Mouse (Mus musculus) splenic B cell, adult 2 months (primary cell): ENCODE measurements at regions not wholly inside any gene's neighbourhood (a gene's known extent, or its start where the extent isn't known, plus 50 kb on each side); places are given as distances from the start of the nearest gene placed in this dataset.

Source experiments
- DNase-seq: peaks from one replicate; pipeline ENCODE4 v3.0.0-alpha.2; 2011; ENCODE audit warnings: low read depth, low spot score
- H3K27me3 ChIP-seq: 2 replicates; pipeline ENCODE4 v1.6.1; 2012; ENCODE audit warnings: mild to moderate bottlenecking, low read length, moderate library complexity, mixed read lengths; ENCODE audit not compliant: control insufficient read depth, poor library complexity, insufficient read depth, severe bottlenecking
- H3K36me3 ChIP-seq: 2 replicates; pipeline ENCODE4 v1.6.1; 2012; ENCODE audit warnings: mild to moderate bottlenecking, low read length, moderate library complexity, mixed read lengths; ENCODE audit not compliant: control insufficient read depth, poor library complexity, insufficient read depth, severe bottlenecking

GRCm38 (mm10) chr2:92691438-92691837, 91.9 kb downstream of the Chst1 start:
- no peak for DNase-seq
- Histone ChIP-seq H3K27me3 (no peaks in the 10 kb centered on the region), H3K36me3 (no peaks in the 10 kb centered on the region)

- Histone ChIP-seq H3K27me3 (no peaks in the 10 kb centered on the region), H3K36me3 (no peaks in the 10 kb centered on the region)
- no peak for DNase-seq
Observed at GRCm38 (mm10) chr2:92692623-92693022, 93.1 kb downstream of the Chst1 start.

GRCm38 (mm10) chr2:92693024-92693423, 93.5 kb downstream of the Chst1 start:
- no peaks in the 10 kb centered on the region for H3K27me3 ChIP-seq
- no peaks in the 10 kb centered on the region for H3K36me3 ChIP-seq
- DNase-seq: no peak

- Histone ChIP-seq H3K36me3 (no peaks in the 10 kb centered on the region), H3K27me3 (no peaks in the 10 kb centered on the region)
- DNase-seq: no peak
Observed at GRCm38 (mm10) chr2:92694797-92695196, 95.3 kb downstream of the Chst1 start.

GRCm38 (mm10) chr2:92695869-92696268, 96.4 kb downstream of the Chst1 start:
- no peak for DNase-seq
- H3K27me3 ChIP-seq: no peaks in the 10 kb centered on the region
- no peaks in the 10 kb centered on the region for H3K36me3 ChIP-seq

- DNase-seq: no peak
- no peaks in the 10 kb centered on the region for H3K36me3 ChIP-seq
- H3K27me3 ChIP-seq: no peaks in the 10 kb centered on the region
Observed at GRCm38 (mm10) chr2:92697721-92698120, 98.2 kb downstream of the Chst1 start.

- no peaks in the 10 kb centered on the region for H3K27me3 ChIP-seq
- DNase-seq: no peak
- H3K36me3 ChIP-seq: no peaks in the 10 kb centered on the region
Observed at GRCm38 (mm10) chr2:92699360-92699759, 99.9 kb downstream of the Chst1 start.

- no peaks in the 10 kb centered on the region for H3K27me3 ChIP-seq
- H3K36me3 ChIP-seq: no peaks in the 10 kb centered on the region
- no peak for DNase-seq
Observed at GRCm38 (mm10) chr2:92704035-92704434, 104.5 kb downstream of the Chst1 start.

GRCm38 (mm10) chr2:92709668-92710067, 110.2 kb downstream of the Chst1 start:
- DNase-seq: no peak
- no peaks in the 10 kb centered on the region for H3K36me3 ChIP-seq
- H3K27me3 ChIP-seq: no peaks in the 10 kb centered on the region

- Histone ChIP-seq H3K27me3 (no peaks in the 10 kb centered on the region), H3K36me3 (no peaks in the 10 kb centered on the region)
- no peak for DNase-seq
Observed at GRCm38 (mm10) chr2:92711122-92711777, 111.7 kb downstream of the Chst1 start.

- Histone ChIP-seq H3K27me3 (no peaks in the 10 kb centered on the region), H3K36me3 (no peaks in the 10 kb centered on the region)
- no peak for DNase-seq
Observed at GRCm38 (mm10) chr2:92712266-92713144, 113.0 kb downstream of the Chst1 start.

GRCm38 (mm10) chr2:92717706-92718105, 118.2 kb downstream of the Chst1 start:
- H3K27me3 ChIP-seq: no peaks in the 10 kb centered on the region
- DNase-seq: no peak
- no peaks in the 10 kb centered on the region for H3K36me3 ChIP-seq

GRCm38 (mm10) chr2:92721951-92722350, 122.4 kb downstream of the Chst1 start:
- H3K27me3 ChIP-seq: no peaks in the 10 kb centered on the region
- H3K36me3 ChIP-seq: no peaks in the 10 kb centered on the region
- no peak for DNase-seq

GRCm38 (mm10) chr2:92723618-92724263, 124.2 kb downstream of the Chst1 start:
- H3K27me3 ChIP-seq: no peaks in the 10 kb centered on the region
- DNase-seq: no peak
- H3K36me3 ChIP-seq: no peaks in the 10 kb centered on the region

- DNase-seq: no peak
- no peaks in the 10 kb centered on the region for H3K36me3 ChIP-seq
- no peaks in the 10 kb centered on the region for H3K27me3 ChIP-seq
Observed at GRCm38 (mm10) chr2:92726640-92727039, 127.1 kb downstream of the Chst1 start.
